Mouse (Mus musculus): Measurements from ENCODE around the gene Nectin2.
"Not testable (repeated sequence)": the region's sequence is repeated elsewhere in the genome, so short reads cannot be mapped to it uniquely, and the experiment has no call there.

GRCm38 (mm10) chr7:19686927-19687583 lies 63.2 kb downstream of the Nectin2 start:
- not testable (repeated sequence) for TF ChIP-seq POLR2A (IDR thresholded peaks at IDR 0.05; ENCODE audit: control insufficient read depth, extremely low read depth, insufficient read depth, low read length, poor library complexity); CTCF (IDR thresholded peaks at IDR 0.05; ENCODE audit: borderline replicate concordance, control insufficient read depth, extremely low read depth, insufficient read depth, low read length, poor library complexity)
